Mouse (Mus musculus) limb, embryonic 10.5 days (tissue): ENCODE measurements around the gene Tnfsf12. TPM values are rescaled to one million over a fixed set of nuclear protein-coding genes. Genes with fewer than 3 reads are reported as not detected.

Experiments
- DNase-seq: peaks from one replicate; pipeline ENCODE4 v3.0.0-alpha.2; 2017; ENCODE audit warnings: low spot score
- H3K27ac ChIP-seq: fragments of 300-500 bp; sonication (generic); 2 replicates; pipeline ENCODE4 v1.5.1; 2016; ENCODE audit warnings: mild to moderate bottlenecking
- H3K27me3 ChIP-seq: fragments of 300-500 bp; sonication (generic); 2 replicates; pipeline ENCODE4 v1.6.1; 2016; ENCODE audit warnings: low read depth, mild to moderate bottlenecking; ENCODE audit not compliant: poor library complexity, severe bottlenecking
- H3K36me3 ChIP-seq: fragments of 300-500 bp; sonication (generic); 2 replicates; pipeline ENCODE4 v1.6.1; 2016; ENCODE audit warnings: mild to moderate bottlenecking, moderate library complexity
- H3K4me1 ChIP-seq: fragments of 300-500 bp; sonication (generic); 2 replicates; pipeline ENCODE4 v1.6.1; 2016
- H3K4me3 ChIP-seq: fragments of 300-500 bp; sonication (generic); 2 replicates; pipeline ENCODE4 v1.5.1; 2016; ENCODE audit warnings: mild to moderate bottlenecking, moderate library complexity
- H3K9me3 ChIP-seq: fragments of 300-500 bp; sonication (generic); replicated peaks from 2 replicates; pipeline ENCODE4 v1.6.1; 2016; ENCODE audit warnings: mild to moderate bottlenecking
- WGBS: fragments of 180-500 bp; shearing (Covaris S2); methylation state at CpG from one replicate; pipeline ENCODE4 v1.1.7; 2016; 5-methylcytosine and 5-hydroxymethylcytosine counted together
- microRNA counts: library from miRNA; unstranded; fragments of <30 nt; microRNA quantifications from one replicate; lab custom pipeline; 2017
- microRNA-seq: library from miRNA; unstranded; fragments of <30 nt; microRNA quantifications from one replicate; pipeline ENCODE4, GENCODE M21; 2017
- polyA plus RNA-seq: library from polyadenylated mRNA; unstranded; fragments of >200 nt; fragmentation: Nextera tagmentation; extraction: Ambion mirVana; gene quantifications from 2 replicates; pipeline ENCODE4 v1.2.1, GENCODE M21; 2016

Gene Tnfsf12
- polyA plus RNA-seq, 1 experiment from 2014 or later = 4.2 TPM

GRCm38 (mm10) chr11:69655264-69656064 is 40.2 kb downstream of the Tnfsf12 start, which contains the start of gene Sox15:
Sox15 (plus strand) TSS chr11:69655314.
- H3K9me3 ChIP-seq = no peaks in the 10 kb centered on the region
- H3K4me3 ChIP-seq = peak within 1 kb of the TSS; percentile 26
- H3K27ac ChIP-seq = peak within 1 kb of the TSS; percentile 79
- peaks cover 35% of the 10 kb centered on the region for H3K4me1 ChIP-seq
- 25% methylated on average over 34 of the region's 34 CpGs for WGBS
- H3K36me3 ChIP-seq = peaks cover 91% of the 10 kb centered on the region
- DNase-seq = peak; percentile 85
- H3K27me3 ChIP-seq = no peaks in the 10 kb centered on the region

- Histone ChIP-seq H3K27ac (peak overlapping the region; percentile 79), H3K4me3 (peak overlapping the region; percentile 26; the same call in 1 of the 2 replicates), H3K9me3 (no peaks in the 10 kb centered on the region), H3K36me3 (peaks cover 92% of the 10 kb centered on the region), H3K4me1 (peaks cover 35% of the 10 kb centered on the region), H3K27me3 (no peaks in the 10 kb centered on the region)
- WGBS = 41% methylated on average over 9 of the region's 9 CpGs
- DNase-seq = peak; percentile 33
Measured at GRCm38 (mm10) chr11:69654760-69655159, 40.9 kb downstream of the Tnfsf12 start.

GRCm38 (mm10) chr11:69653399-69653798 is 42.2 kb downstream of the Tnfsf12 start:
- Histone ChIP-seq H3K27ac (no peak overlapping the region), H3K4me3 (no peak overlapping the region), H3K36me3 (peaks cover 94% of the 10 kb centered on the region), H3K9me3 (no peaks in the 10 kb centered on the region), H3K27me3 (no peaks in the 10 kb centered on the region), H3K4me1 (peaks cover 35% of the 10 kb centered on the region)
- DNase-seq = no peak
- 83% methylated on average over 5 of the region's 5 CpGs for WGBS

- Histone ChIP-seq H3K4me1 (no peaks in the 10 kb centered on the region), H3K27ac (no peak overlapping the region), H3K27me3 (no peaks in the 10 kb centered on the region), H3K9me3 (no peaks in the 10 kb centered on the region), H3K36me3 (peaks cover 98% of the 10 kb centered on the region), H3K4me3 (no peak overlapping the region)
- WGBS = 95% methylated on average over 5 of the region's 5 CpGs
- no peak for DNase-seq
Measured at GRCm38 (mm10) chr11:69645860-69646259, 49.8 kb downstream of the Tnfsf12 start.

MicroRNAs within 50 kb of the gene (microRNA counts, 519-probe panel; counts per million panel counts)
- microRNA mmu-miR-1934 (lab: Ali Mortazavi, UCI) = 684 counts per million, percentile 72 among the panel's probes with 10 or more counts

Small RNAs within 50 kb of the gene (microRNA-seq; reads per million reads assigned to microRNA genes)
- 5.9 reads per million, percentile 10 among the genes with 10 or more reads in this experiment for gene Mir1934

Other genes starting within 250 kb of the Tnfsf12 start
- 1.0 and 1.3 TPM in 2 replicates for gene Dnah2, start 146.7 kb downstream of the Tnfsf12 start, polyA plus RNA-seq
- gene Efnb3, start 135.6 kb downstream of the Tnfsf12 start, polyA plus RNA-seq = 44.2 and 55.2 TPM in 2 replicates
- gene Wrap53, start 115.6 kb downstream of the Tnfsf12 start, polyA plus RNA-seq = 52.3 and 52.8 TPM in 2 replicates
- 243 and 267 TPM in 2 replicates for gene Trp53, start 115.5 kb downstream of the Tnfsf12 start, polyA plus RNA-seq
- 1.5 TPM in 2 replicates for gene Atp1b2, start 89.9 kb downstream of the Tnfsf12 start, polyA plus RNA-seq
- gene Shbg, start 77.9 kb downstream of the Tnfsf12 start, polyA plus RNA-seq = not detected in 2 replicates
- gene Sat2, start 73.8 kb downstream of the Tnfsf12 start, polyA plus RNA-seq = 9.1 and 13.7 TPM in 2 replicates
- gene Fxr2, start 62.9 kb downstream of the Tnfsf12 start, polyA plus RNA-seq = 45.4 and 48.1 TPM in 2 replicates
- gene Sox15, start 40.5 kb downstream of the Tnfsf12 start, polyA plus RNA-seq = 0.16 TPM in 1 of 2 replicates, not detected in the other
- gene Mpdu1, start 33.2 kb downstream of the Tnfsf12 start, polyA plus RNA-seq = 66.8 and 74.2 TPM in 2 replicates
- gene Cd68, start 29.7 kb downstream of the Tnfsf12 start, polyA plus RNA-seq = 3.5 and 3.6 TPM in 2 replicates
- gene Eif4a1, start 23.4 kb downstream of the Tnfsf12 start, polyA plus RNA-seq = 678 and 791 TPM in 2 replicates
- 149 and 151 TPM in 2 replicates for gene Senp3, start 13.8 kb downstream of the Tnfsf12 start, polyA plus RNA-seq
- gene Tnfsf13, start 10.1 kb downstream of the Tnfsf12 start, polyA plus RNA-seq = 0.20 and 0.45 TPM in 2 replicates
- gene Tnfsfm13, start 249 bp upstream of the Tnfsf12 start, polyA plus RNA-seq = 0.53 and 0.73 TPM in 2 replicates
- gene Polr2a, start 62.8 kb upstream of the Tnfsf12 start, polyA plus RNA-seq = 41.8 and 47.0 TPM in 2 replicates
- 0.09 and 0.10 TPM in 2 replicates for gene Slc35g3, start 66.1 kb upstream of the Tnfsf12 start, polyA plus RNA-seq
- 0.25 and 0.59 TPM in 2 replicates for gene Zbtb4, start 70.1 kb upstream of the Tnfsf12 start, polyA plus RNA-seq
- 0.87 and 2.5 TPM in 2 replicates for gene Chrnb1, start 100.1 kb upstream of the Tnfsf12 start, polyA plus RNA-seq
- gene Fgf11, start 106.0 kb upstream of the Tnfsf12 start, polyA plus RNA-seq = 0.40 and 0.55 TPM in 2 replicates
- gene Tmem102, start 109.8 kb upstream of the Tnfsf12 start, polyA plus RNA-seq = 1.4 and 1.5 TPM in 2 replicates
- gene Gm39566, start 119.4 kb upstream of the Tnfsf12 start, polyA plus RNA-seq = not detected in 2 replicates
- not detected in 2 replicates for gene Spem2, start 122.6 kb upstream of the Tnfsf12 start, polyA plus RNA-seq
- not detected in 2 replicates for gene Spem1, start 126.3 kb upstream of the Tnfsf12 start, polyA plus RNA-seq
- gene Nlgn2, start 141.9 kb upstream of the Tnfsf12 start, polyA plus RNA-seq = 2.2 and 3.5 TPM in 2 replicates
- 269 and 280 TPM in 2 replicates for gene Tmem256, start 142.7 kb upstream of the Tnfsf12 start, polyA plus RNA-seq
- gene Plscr3, start 150.5 kb upstream of the Tnfsf12 start, polyA plus RNA-seq = 96.7 and 117 TPM in 2 replicates
- 1.1 TPM in 2 replicates for gene Tnk1, start 162.9 kb upstream of the Tnfsf12 start, polyA plus RNA-seq
- gene Tmem95, start 182.2 kb upstream of the Tnfsf12 start, polyA plus RNA-seq = not detected in 2 replicates
- 6.1 and 6.4 TPM in 2 replicates for gene Kctd11, start 185.6 kb upstream of the Tnfsf12 start, polyA plus RNA-seq
- gene Acap1, start 199.7 kb upstream of the Tnfsf12 start, polyA plus RNA-seq = 0.93 and 1.7 TPM in 2 replicates
- 20.2 and 25.8 TPM in 2 replicates for gene 2810408A11Rik, start 205.1 kb upstream of the Tnfsf12 start, polyA plus RNA-seq
- gene Neurl4, start 205.2 kb upstream of the Tnfsf12 start, polyA plus RNA-seq = 12.6 and 13.3 TPM in 2 replicates
- gene Gps2, start 218.0 kb upstream of the Tnfsf12 start, polyA plus RNA-seq = 77.7 and 91.6 TPM in 2 replicates
- 3,029 and 3,766 TPM in 2 replicates for gene Eif5a, start 226.1 kb upstream of the Tnfsf12 start, polyA plus RNA-seq
- gene Ybx2, start 239.9 kb upstream of the Tnfsf12 start, polyA plus RNA-seq = 6.1 TPM in 2 replicates